Mouse (Mus musculus) midbrain, embryonic 11.5 days (tissue): ENCODE results near the gene Slc39a2. TPM values are rescaled to one million over a fixed set of nuclear protein-coding genes. Genes with fewer than 3 reads are reported as not detected.

ENCODE experiments used
- ATAC-seq: fragments of 200-750 bp; cut with Nextera tagmentation; 2 replicates; pipeline ENCODE4 v1.8.0; 2017; ENCODE audit warnings: moderate TSS enrichment, moderate library complexity; ENCODE audit not compliant: low FRiP score
- DNase-seq: peaks from one replicate; pipeline ENCODE4 v3.0.0; 2015; ENCODE audit warnings: low spot score; ENCODE audit errors: missing footprints
- H3K27ac ChIP-seq: fragments of 300-500 bp; sonication (generic); 2 replicates; pipeline ENCODE4 v1.5.1; 2014; ENCODE audit warnings: low read depth, low read length
- H3K27me3 ChIP-seq: fragments of 300-500 bp; sonication (generic); 2 replicates; pipeline ENCODE4 v1.6.1; 2014; ENCODE audit warnings: mild to moderate bottlenecking, low read length, moderate library complexity, mixed read lengths; ENCODE audit not compliant: control insufficient read depth, insufficient read depth
- H3K36me3 ChIP-seq: fragments of 300-500 bp; sonication (generic); 2 replicates; pipeline ENCODE4 v1.6.1; 2014; ENCODE audit warnings: mild to moderate bottlenecking, low read length, moderate library complexity, mixed read lengths; ENCODE audit not compliant: control insufficient read depth, insufficient read depth
- H3K4me1 ChIP-seq: fragments of 300-500 bp; sonication (generic); 2 replicates; pipeline ENCODE4 v1.6.1; 2014; ENCODE audit warnings: low read length; ENCODE audit not compliant: control insufficient read depth, insufficient read depth
- H3K4me2 ChIP-seq: fragments of 300-500 bp; sonication (generic); 2 replicates; pipeline ENCODE4 v1.6.1; 2014; ENCODE audit warnings: mild to moderate bottlenecking, moderate library complexity
- H3K4me3 ChIP-seq: fragments of 300-500 bp; sonication (generic); 2 replicates; pipeline ENCODE4 v1.5.1; 2014; ENCODE audit warnings: low read depth, low read length
- H3K9ac ChIP-seq: fragments of 300-500 bp; sonication (generic); 2 replicates; pipeline ENCODE4 v1.6.1; 2014; ENCODE audit warnings: low read length
- H3K9me3 ChIP-seq: fragments of 300-500 bp; sonication (generic); 2 replicates; pipeline ENCODE4 v1.6.1; 2016; ENCODE audit warnings: low read length; ENCODE audit not compliant: control insufficient read depth
- WGBS: fragments of 180-500 bp; shearing (Covaris S2); extraction: QIAGEN DNeasy Blood & Tissue Kit; methylation state at CpG from one replicate; pipeline ENCODE4 v1.1.7; 2014; 5-methylcytosine and 5-hydroxymethylcytosine counted together
- polyA plus RNA-seq: library from polyadenylated mRNA; unstranded; fragments of >200 nt; fragmentation: Nextera tagmentation; extraction: Ambion mirVana; gene quantifications from 2 replicates; pipeline ENCODE4 v1.2.1, GENCODE M21; 2014

Gene Slc39a2
- polyA plus RNA-seq, 1 experiment from 2014 or later = 0.41 TPM

DNA sequence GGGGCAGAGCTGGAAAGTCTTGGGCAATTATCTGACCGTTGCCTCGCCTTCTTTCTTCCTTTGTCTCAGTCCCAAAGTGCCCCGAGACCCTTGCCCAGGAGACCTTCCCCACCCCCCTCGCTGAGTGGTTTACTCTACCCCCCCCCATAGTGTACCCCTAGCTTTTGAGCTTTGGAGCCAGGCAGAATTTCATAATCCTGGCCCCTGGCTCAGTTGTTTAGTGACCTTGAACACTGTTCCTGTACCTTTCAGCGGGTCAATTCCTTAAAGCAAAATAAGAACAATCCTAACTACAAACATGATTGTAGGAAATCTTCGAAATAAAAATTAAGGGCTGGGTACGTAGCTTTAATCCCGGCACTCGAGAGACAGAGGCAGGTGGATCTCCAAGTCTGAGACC, 48.9 kb downstream of the Slc39a2 start:
- H3K9ac ChIP-seq = no peak overlapping the region
- no peak overlapping the region for H3K27ac ChIP-seq
- no peak for DNase-seq
- no peak for ATAC-seq
- H3K4me1 ChIP-seq = no peaks in the 10 kb centered on the region
- no peak overlapping the region for H3K4me3 ChIP-seq
- H3K4me2 ChIP-seq = no peak overlapping the region
- H3K27me3 ChIP-seq = no peaks in the 10 kb centered on the region
- H3K9me3 ChIP-seq = no peaks in the 10 kb centered on the region
- no peaks in the 10 kb centered on the region for H3K36me3 ChIP-seq
- 59% methylated on average over 9 of the region's 9 CpGs for WGBS

DNA sequence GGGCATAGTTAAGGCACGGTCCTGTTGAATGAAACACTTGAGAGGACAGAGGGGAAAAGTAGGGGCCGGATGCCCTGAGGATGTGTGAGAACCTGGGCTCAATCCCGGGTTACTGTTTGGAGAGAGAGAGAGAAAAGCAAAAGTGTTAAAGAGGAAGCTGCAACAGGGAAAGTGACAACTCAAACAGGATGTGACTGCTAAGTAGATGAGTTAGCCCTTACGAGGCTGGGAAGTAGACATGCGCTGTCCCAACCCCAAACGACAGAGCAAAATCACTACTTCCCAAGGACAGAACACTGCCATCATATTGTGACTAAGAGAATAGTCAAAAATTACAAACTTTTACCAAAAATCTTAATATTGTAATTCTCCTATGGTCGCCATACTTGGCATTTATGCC, 49.5 kb downstream of the Slc39a2 start:
- no peaks in the 10 kb centered on the region for H3K4me1 ChIP-seq
- WGBS = 77% methylated on average over 7 of the region's 7 CpGs
- DNase-seq = no peak
- no peaks in the 10 kb centered on the region for H3K9me3 ChIP-seq
- H3K4me2 ChIP-seq = no peak overlapping the region
- no peaks in the 10 kb centered on the region for H3K27me3 ChIP-seq
- ATAC-seq = no peak
- H3K27ac ChIP-seq = no peak overlapping the region
- no peak overlapping the region for H3K4me3 ChIP-seq
- no peak overlapping the region for H3K9ac ChIP-seq
- H3K36me3 ChIP-seq = no peaks in the 10 kb centered on the region

DNA sequence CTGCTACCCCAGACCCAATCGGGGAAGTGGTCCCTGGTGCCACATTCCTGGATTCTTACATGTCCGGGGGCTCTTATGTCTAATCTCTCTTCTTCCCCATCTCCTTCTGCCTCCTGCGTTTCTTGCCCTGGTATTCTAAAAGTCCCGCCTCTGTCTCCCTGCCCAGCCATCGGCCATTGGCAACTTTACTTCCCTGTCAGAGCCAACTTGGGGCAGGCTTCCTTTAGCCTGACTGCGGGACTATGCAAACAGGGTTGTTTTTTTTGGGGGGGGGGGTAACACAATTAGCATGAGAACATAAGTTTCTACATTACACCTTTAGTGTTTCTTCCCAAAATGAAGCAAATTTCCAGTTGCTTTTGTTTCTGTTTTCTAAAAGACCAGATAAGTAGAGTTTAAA, 50.6 kb downstream of the Slc39a2 start:
- H3K4me2 ChIP-seq = no peak overlapping the region
- DNase-seq = no peak

More for the DNA sequence above, 50.6 kb downstream of the Slc39a2 start:
- no peaks in the 10 kb centered on the region for H3K9me3 ChIP-seq
- H3K4me3 ChIP-seq = no peak overlapping the region
- WGBS = 83% methylated on average over 6 of the region's 6 CpGs
- H3K27ac ChIP-seq = no peak overlapping the region
- no peak for ATAC-seq
- no peak overlapping the region for H3K9ac ChIP-seq
- H3K4me1 ChIP-seq = no peaks in the 10 kb centered on the region
- no peaks in the 10 kb centered on the region for H3K27me3 ChIP-seq
- H3K36me3 ChIP-seq = no peaks in the 10 kb centered on the region

Other genes with a start within 250 kb of the Slc39a2 start
- gene Gm17079, start 197.4 kb upstream of the Slc39a2 start, polyA plus RNA-seq = not detected in 2 replicates
- gene Gm5800, start 175.7 kb upstream of the Slc39a2 start, polyA plus RNA-seq = not detected in 2 replicates
- gene Ang4, start 119.3 kb upstream of the Slc39a2 start, polyA plus RNA-seq = not detected in 2 replicates
- not detected in 2 replicates for gene AY358078, start 92.8 kb upstream of the Slc39a2 start, polyA plus RNA-seq
- not detected in 2 replicates for gene Ear6, start 39.2 kb upstream of the Slc39a2 start, polyA plus RNA-seq
- gene Mettl17, start 8.0 kb upstream of the Slc39a2 start, polyA plus RNA-seq = 49.6 and 52.4 TPM in 2 replicates
- 7.5 and 10.6 TPM in 2 replicates for gene Ndrg2, start 21.3 kb downstream of the Slc39a2 start, polyA plus RNA-seq
- not detected in 2 replicates for gene Tppp2, start 25.5 kb downstream of the Slc39a2 start, polyA plus RNA-seq
- gene Rnase13, start 29.9 kb downstream of the Slc39a2 start, polyA plus RNA-seq = not detected in 2 replicates
- 50.4 and 52.8 TPM in 2 replicates for gene Arhgef40, start 91.8 kb downstream of the Slc39a2 start, polyA plus RNA-seq
- 1.0 and 1.5 TPM in 2 replicates for gene Tmem253, start 122.8 kb downstream of the Slc39a2 start, polyA plus RNA-seq
- 91.9 and 110 TPM in 2 replicates for gene Zfp219, start 127.8 kb downstream of the Slc39a2 start, polyA plus RNA-seq
- not detected in 2 replicates for gene Olfr221, start 149.6 kb downstream of the Slc39a2 start, polyA plus RNA-seq
- gene Hnrnpc, start 211.1 kb downstream of the Slc39a2 start, polyA plus RNA-seq = 1,011 and 1,046 TPM in 2 replicates
- gene Rpgrip1, start 217.8 kb downstream of the Slc39a2 start, polyA plus RNA-seq = 92.3 and 105 TPM in 2 replicates